Mouse (Mus musculus) lung, embryonic 15.5 days (tissue): Measurements from ENCODE around the gene Tnfaip2. TPM values are rescaled to one million over a fixed set of nuclear protein-coding genes. Genes with fewer than 3 reads are reported as not detected.

Experiments used
- ATAC-seq: fragments of 200-750 bp; cut with Nextera tagmentation; 2 replicates; pipeline ENCODE4 v1.8.0; 2017; ENCODE audit warnings: moderate number of reproducible peaks, borderline replicate concordance; ENCODE audit not compliant: low FRiP score, low TSS enrichment; ENCODE audit errors: extremely low read depth
- H3K27ac ChIP-seq: fragments of 300-500 bp; sonication (generic); 2 replicates; pipeline ENCODE4 v1.5.1; 2015; ENCODE audit warnings: moderate library complexity, mild to moderate bottlenecking, inconsistent platforms
- H3K27me3 ChIP-seq: fragments of 300-500 bp; sonication (generic); 2 replicates; pipeline ENCODE4 v1.6.1; 2015; ENCODE audit warnings: inconsistent platforms
- H3K36me3 ChIP-seq: fragments of 300-500 bp; sonication (generic); 2 replicates; pipeline ENCODE4 v1.6.1; 2015; ENCODE audit warnings: inconsistent platforms
- H3K4me1 ChIP-seq: fragments of 300-500 bp; sonication (generic); 2 replicates; pipeline ENCODE4 v1.6.1; 2015; ENCODE audit warnings: inconsistent platforms
- H3K4me2 ChIP-seq: fragments of 300-500 bp; sonication (generic); 2 replicates; pipeline ENCODE4 v1.6.1; 2015; ENCODE audit warnings: inconsistent platforms, mild to moderate bottlenecking, moderate library complexity
- H3K4me3 ChIP-seq: fragments of 300-500 bp; sonication (generic); 2 replicates; pipeline ENCODE4 v1.5.1; 2015; ENCODE audit warnings: mild to moderate bottlenecking, inconsistent platforms
- H3K9ac ChIP-seq: fragments of 300-500 bp; sonication (generic); 2 replicates; pipeline ENCODE4 v1.6.1; 2015; ENCODE audit warnings: inconsistent platforms
- H3K9me3 ChIP-seq: fragments of 300-500 bp; sonication (generic); 2 replicates; pipeline ENCODE4 v1.6.1; 2016; ENCODE audit warnings: inconsistent platforms
- WGBS: fragments of 180-500 bp; shearing (Covaris S2); methylation state at CpG from one replicate; pipeline ENCODE4 v1.1.7; 2015; 5-methylcytosine and 5-hydroxymethylcytosine counted together
- polyA plus RNA-seq: library from polyadenylated mRNA; unstranded; fragments of >200 nt; fragmentation: Nextera tagmentation; extraction: Ambion mirVana; gene quantifications from 2 replicates; pipeline ENCODE4 v1.2.1, GENCODE M21; 2015

The Tnfaip2 gene
- polyA plus RNA-seq, 1 experiment from 2014 or later, result 4.3 TPM

DNA sequence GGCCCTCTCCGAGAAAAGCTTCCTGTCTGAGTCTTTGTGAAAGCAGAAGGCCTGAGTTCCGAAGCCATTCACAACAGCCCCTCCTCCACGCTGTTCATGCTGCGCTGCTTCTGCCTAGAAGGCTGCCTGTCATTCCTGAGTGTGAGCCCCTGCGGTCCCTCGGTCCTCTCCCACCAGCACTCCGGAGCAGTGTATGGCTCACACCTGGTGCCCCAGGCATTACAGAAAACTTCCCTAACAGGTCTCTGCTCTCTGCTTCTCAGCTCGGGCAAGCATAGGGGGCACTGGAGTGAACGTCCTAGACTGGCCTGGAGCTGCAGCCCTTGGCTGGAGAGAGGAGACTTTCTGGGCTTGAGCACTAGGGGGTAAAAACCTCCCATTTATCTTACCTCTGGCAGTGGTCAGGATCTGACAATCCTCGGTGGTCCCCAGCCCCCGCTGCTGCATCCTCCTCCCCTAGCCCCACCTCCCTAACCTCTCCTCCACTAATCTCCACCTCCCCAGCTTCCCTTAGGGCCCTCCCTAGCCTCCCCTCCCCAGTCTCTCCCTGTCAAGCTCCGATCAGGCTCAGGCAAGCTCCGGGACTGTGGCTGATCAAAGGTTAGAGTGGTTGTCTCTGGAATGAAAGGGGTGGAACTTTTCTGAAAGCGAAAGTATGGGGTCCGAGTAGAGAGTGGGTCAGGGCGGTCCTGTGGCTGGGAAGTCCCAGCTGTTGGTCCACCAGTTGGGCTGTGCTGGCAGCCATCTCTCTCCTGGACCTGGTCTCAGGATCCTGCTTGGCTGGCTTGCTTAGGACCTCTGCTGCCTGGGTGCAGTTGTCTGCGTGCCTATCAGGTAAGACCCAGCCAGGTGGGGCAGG, 25.1 kb upstream of the Tnfaip2 start, which contains the start of gene Exoc3l4:
Gene Exoc3l4 (plus strand): TSS at position 97 of the 859 bp plus-strand sequence.
- Histone ChIP-seq H3K4me3 (peak within 1 kb of the TSS; percentile 41), H3K9ac (peak within 1 kb of the TSS; percentile 42), H3K4me2 (peak within 1 kb of the TSS; percentile 71), H3K27ac (peak within 1 kb of the TSS; percentile 79), H3K36me3 (no peaks in the 10 kb centered on the region), H3K27me3 (peaks cover 5% of the 10 kb centered on the region), H3K9me3 (no peaks in the 10 kb centered on the region), H3K4me1 (peaks cover 54% of the 10 kb centered on the region)
- peak; percentile 46 for ATAC-seq
- WGBS, result 2% methylated on average over 17 of the region's 17 CpGs

DNA sequence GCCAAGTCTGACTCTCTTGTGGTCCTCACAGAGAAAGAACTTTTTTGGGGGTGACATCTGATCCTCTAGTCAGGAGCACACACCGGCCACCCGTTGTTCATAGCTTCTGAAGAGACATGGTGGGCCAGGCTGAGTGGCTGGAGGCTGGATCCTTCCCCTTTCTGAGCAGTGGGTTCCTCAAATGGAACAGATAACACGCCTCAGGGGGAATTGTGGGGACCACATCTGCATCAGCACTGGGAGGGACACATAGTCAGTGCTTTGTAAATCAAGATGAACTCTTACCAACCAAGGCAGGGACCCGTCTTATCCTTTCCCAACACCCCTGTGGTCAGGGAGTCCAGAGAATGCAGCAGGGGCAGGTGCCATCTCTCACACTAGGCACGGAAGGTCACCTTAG, 22.4 kb upstream of the Tnfaip2 start:
- 78% methylated on average over 5 of the region's 5 CpGs for WGBS
- peaks cover 44% of the 10 kb centered on the region for H3K4me1 ChIP-seq

DNA sequence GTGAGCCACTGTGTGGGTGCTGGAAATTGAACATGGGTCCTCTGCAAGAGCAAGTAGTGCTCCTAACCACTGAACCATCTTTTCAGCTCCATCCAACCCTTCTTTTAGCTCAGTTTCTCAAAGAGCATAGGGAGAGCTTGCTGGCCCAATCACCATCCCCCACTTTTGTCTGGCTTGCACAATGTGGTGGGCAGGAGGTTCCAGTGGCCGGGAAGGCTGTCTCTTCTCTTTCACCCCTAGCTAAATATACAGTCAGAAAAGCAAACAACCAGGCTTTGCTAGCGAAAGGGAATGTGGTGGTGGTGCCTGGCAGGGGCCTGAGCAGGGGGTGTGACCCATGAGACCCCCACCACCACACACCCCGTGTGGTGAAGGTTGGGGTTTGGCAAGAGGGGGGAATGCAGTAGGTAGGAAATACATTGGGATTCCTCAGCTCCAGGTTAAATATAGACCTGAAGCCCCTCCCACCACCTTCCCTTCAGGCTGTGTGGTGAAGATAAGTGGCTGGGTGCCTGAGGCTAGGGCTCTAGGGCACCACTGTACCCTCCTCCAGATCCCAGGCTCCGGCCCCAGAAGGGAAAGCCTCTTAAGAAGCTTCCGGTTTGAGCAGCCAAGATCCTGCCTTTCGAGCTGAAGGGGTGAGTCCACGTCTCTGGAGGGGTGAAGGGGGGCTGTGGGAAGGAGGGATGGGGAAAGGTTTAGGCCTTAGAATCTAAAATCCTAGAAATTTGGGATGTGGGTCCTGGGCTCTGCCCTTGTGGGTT, 21.1 kb upstream of the Tnfaip2 start:
- no peaks in the 10 kb centered on the region for H3K9me3 ChIP-seq
- WGBS, result 19% methylated on average over 7 of the region's 7 CpGs
- peak overlapping the region; percentile 30; the same call in 1 of the 2 replicates for H3K27ac ChIP-seq
- H3K4me1 ChIP-seq, result peaks cover 52% of the 10 kb centered on the region
- no peak overlapping the region; the same call in 1 of the 2 replicates for H3K4me3 ChIP-seq
- peaks cover 44% of the 10 kb centered on the region for H3K27me3 ChIP-seq
- ATAC-seq, result peak; percentile 50
- no peak overlapping the region for H3K9ac ChIP-seq
- no peak overlapping the region for H3K4me2 ChIP-seq
- H3K36me3 ChIP-seq, result no peaks in the 10 kb centered on the region

More for the DNA sequence above, 22.4 kb upstream of the Tnfaip2 start:
- ATAC-seq, result no peak
- peaks cover 33% of the 10 kb centered on the region for H3K27me3 ChIP-seq
- no peak overlapping the region for H3K4me3 ChIP-seq
- H3K9ac ChIP-seq, result no peak overlapping the region
- H3K27ac ChIP-seq, result no peak overlapping the region
- H3K36me3 ChIP-seq, result no peaks in the 10 kb centered on the region
- no peaks in the 10 kb centered on the region for H3K9me3 ChIP-seq
- no peak overlapping the region for H3K4me2 ChIP-seq

DNA sequence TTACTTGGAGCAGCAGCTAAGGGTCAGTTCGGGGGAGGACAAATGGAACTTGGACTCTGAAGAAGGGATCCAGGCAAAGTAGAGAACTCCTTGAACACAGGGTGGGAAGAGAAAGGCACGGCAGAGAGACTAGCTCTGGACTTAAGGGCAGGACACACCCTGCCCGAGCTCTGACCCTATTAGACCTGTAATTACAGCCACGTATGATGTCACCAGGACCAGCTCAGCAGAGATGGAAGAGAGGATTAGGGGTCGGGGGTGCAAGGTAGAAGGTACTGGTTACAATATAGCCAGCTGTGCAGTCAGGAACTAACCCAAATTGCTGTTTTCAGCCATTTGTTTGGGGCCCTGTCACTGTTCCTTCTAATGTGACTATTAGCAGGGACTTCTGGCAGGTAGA, 19.4 kb upstream of the Tnfaip2 start:
- Histone ChIP-seq H3K4me3 (no peak overlapping the region), H3K27me3 (peaks cover 58% of the 10 kb centered on the region), H3K27ac (no peak overlapping the region), H3K9me3 (no peaks in the 10 kb centered on the region), H3K4me2 (no peak overlapping the region), H3K36me3 (no peaks in the 10 kb centered on the region), H3K4me1 (peaks cover 40% of the 10 kb centered on the region), H3K9ac (no peak overlapping the region)
- WGBS, result 70% methylated on average over 5 of the region's 5 CpGs
- no peak for ATAC-seq

DNA sequence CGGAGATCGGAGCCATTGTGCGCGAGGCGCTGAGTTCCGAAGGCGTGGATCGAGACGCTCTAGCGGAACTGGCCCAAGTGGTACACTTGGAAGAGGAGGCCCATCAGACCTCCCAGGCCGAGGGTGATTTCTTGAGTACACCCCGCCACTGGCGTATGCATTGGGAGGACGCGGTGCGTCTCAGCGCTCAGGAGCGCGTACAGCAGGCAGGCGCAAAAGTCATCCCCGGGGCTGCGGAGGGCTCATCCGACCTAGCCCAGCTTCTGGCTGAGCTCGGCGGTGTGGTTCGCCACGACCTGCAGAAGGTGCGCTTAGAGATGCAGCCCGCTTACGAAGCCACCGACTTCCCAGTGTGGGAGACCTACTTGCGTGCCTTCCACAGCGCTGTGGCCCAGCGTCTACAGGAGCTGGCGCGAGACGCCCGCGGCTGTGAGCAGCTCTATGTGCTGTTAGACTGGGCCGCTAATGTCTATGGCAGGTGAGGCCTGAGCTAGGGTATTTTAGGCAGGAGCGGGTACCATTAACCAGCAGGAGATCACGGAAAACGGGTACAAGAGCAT, 18.6 kb upstream of the Tnfaip2 start:
- H3K4me2 ChIP-seq, result peak overlapping the region; percentile 41
- H3K9me3 ChIP-seq, result no peaks in the 10 kb centered on the region
- H3K9ac ChIP-seq, result no peak overlapping the region
- H3K27me3 ChIP-seq, result peaks cover 66% of the 10 kb centered on the region
- H3K4me1 ChIP-seq, result peaks cover 43% of the 10 kb centered on the region
- H3K4me3 ChIP-seq, result 0 out of 2 replicates have a peak overlapping the region, but pooled peaks have one; percentile 5
- H3K27ac ChIP-seq, result no peak overlapping the region
- WGBS, result 11% methylated on average over 43 of the region's 43 CpGs
- ATAC-seq, result no peak
- no peaks in the 10 kb centered on the region for H3K36me3 ChIP-seq

DNA sequence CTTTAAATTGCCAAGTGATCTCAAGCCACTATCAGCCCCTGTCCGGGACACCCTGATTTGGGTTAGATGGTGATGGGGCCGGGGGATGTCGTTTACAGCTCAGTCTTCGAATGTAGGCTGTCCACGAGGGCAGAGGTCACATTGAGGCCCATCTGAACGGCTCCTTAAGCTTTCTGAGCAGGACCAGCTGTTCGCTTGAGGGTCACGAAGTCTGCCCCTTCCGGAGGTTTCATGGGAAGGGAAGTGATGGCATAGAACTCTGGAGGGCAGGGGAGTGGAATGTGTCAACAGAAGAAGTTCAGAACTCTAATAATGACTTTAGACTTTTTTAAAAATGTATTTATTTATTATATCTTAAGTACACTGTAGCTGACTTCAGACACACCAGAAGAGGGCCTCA, 17.7 kb upstream of the Tnfaip2 start:
- H3K4me1 ChIP-seq, result peaks cover 52% of the 10 kb centered on the region
- no peak overlapping the region for H3K27ac ChIP-seq
- H3K27me3 ChIP-seq, result peaks cover 75% of the 10 kb centered on the region
- no peak for ATAC-seq
- no peak overlapping the region for H3K4me3 ChIP-seq
- H3K4me2 ChIP-seq, result no peak overlapping the region
- H3K36me3 ChIP-seq, result no peaks in the 10 kb centered on the region
- WGBS, result 25% methylated on average over 9 of the region's 9 CpGs
- H3K9ac ChIP-seq, result no peak overlapping the region
- H3K9me3 ChIP-seq, result no peaks in the 10 kb centered on the region

DNA sequence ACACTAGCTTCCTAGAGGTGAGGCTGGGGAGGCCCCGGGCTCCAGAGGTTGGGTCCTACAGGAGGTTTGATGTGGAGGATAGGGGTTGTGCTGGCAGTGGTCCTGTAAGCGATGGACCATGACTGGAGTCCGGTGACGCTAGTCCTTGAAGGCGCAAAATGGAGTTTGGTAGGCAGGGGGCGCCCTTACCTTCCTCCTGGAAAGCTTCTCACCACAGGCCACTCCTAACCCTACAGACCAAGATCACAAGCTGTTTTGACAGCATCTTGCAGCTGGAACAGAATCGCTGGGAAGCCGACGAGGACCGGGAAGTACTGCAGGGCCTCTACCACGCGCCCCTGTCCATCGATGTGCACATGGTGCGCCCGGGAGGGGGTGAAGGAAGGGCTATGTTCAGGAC, 17.0 kb upstream of the Tnfaip2 start:
- H3K4me2 ChIP-seq, result no peak overlapping the region; the same call in 1 of the 2 replicates
- H3K27me3 ChIP-seq, result peaks cover 82% of the 10 kb centered on the region
- no peak overlapping the region for H3K27ac ChIP-seq
- no peaks in the 10 kb centered on the region for H3K36me3 ChIP-seq
- H3K4me3 ChIP-seq, result no peak overlapping the region
- H3K9me3 ChIP-seq, result no peaks in the 10 kb centered on the region
- no peak overlapping the region for H3K9ac ChIP-seq
- H3K4me1 ChIP-seq, result peaks cover 59% of the 10 kb centered on the region
- WGBS, result 2% methylated on average over 15 of the region's 15 CpGs
- ATAC-seq, result no peak

DNA sequence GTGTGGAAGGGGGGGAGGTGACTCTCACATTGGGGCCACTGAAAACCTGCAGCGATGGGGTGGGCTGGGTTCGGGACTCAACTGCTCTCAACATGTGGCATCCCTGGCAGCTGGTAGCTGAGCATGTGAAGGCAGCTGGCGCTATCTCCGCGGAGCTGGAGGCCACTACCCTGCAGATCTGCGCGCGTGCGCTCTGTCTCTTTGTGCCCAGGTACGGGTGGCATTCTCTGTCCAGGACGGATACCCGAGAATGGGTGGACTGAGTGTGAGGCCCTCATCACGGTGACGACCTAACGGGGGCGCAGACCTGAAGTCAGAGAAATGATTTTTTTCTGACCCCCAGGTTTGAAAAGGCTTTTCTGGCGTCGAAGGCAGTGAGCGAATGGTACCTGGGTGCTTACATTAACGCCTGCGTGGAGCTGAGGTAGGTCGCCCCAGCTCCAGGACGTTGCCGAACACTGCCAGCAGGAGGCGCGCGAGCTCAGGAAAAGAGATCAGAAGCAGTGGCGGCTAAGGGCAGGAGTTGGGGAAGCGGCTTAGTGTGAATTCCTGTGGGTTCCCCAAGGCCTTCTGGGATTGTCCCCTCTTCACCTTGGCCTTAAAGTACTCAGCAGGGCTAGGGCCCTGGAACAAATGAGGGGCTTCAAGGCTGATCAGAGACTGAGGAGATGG, 16.3 kb upstream of the Tnfaip2 start:
- WGBS, result 18% methylated on average over 29 of the region's 29 CpGs
- Histone ChIP-seq H3K27me3 (peaks cover 88% of the 10 kb centered on the region), H3K4me1 (peaks cover 59% of the 10 kb centered on the region), H3K4me2 (no peak overlapping the region), H3K9ac (no peak overlapping the region), H3K9me3 (no peaks in the 10 kb centered on the region), H3K4me3 (no peak overlapping the region), H3K27ac (no peak overlapping the region), H3K36me3 (no peaks in the 10 kb centered on the region)
- peak; percentile 9; the same call in 1 of the 2 replicates for ATAC-seq

DNA sequence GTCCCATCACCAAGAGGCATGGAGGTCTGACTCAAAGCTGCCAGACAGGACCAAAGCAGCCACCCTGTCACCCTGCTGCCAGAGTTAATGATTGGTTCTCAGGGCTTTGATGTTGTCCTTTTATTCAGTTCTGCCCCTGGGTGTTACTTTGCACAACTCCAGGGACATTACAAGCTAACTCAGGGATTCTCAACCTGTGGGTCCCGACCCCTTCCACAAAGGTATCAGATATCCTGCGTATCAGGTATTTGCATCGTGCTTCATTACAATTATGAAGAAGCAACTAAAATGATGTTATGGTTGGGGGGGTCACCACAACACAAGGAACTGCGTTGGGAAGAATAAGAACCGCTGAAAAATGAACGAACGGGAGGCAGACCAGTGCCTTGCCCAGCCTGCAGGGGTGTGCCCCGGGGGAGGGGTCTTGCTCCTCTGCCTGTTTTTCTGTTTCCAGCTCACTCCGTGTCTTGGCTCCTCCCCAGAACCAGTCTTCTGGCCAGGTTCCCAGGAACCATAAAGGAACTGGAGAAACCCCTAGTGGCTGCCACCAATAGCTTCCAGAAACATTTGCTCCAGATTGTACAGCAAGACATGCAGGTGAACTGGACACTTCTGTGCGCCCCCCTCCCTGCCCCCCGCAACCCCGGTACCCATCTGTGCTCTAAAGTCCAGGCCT, 14.7 kb upstream of the Tnfaip2 start:
- H3K27ac ChIP-seq, result no peak overlapping the region
- no peak overlapping the region for H3K4me3 ChIP-seq
- peaks cover 60% of the 10 kb centered on the region for H3K4me1 ChIP-seq
- H3K36me3 ChIP-seq, result no peaks in the 10 kb centered on the region
- WGBS, result 48% methylated on average over 12 of the region's 12 CpGs
- H3K9ac ChIP-seq, result no peak overlapping the region
- ATAC-seq, result no peak
- H3K9me3 ChIP-seq, result no peaks in the 10 kb centered on the region
- H3K27me3 ChIP-seq, result peaks cover 84% of the 10 kb centered on the region
- H3K4me2 ChIP-seq, result no peak overlapping the region

DNA sequence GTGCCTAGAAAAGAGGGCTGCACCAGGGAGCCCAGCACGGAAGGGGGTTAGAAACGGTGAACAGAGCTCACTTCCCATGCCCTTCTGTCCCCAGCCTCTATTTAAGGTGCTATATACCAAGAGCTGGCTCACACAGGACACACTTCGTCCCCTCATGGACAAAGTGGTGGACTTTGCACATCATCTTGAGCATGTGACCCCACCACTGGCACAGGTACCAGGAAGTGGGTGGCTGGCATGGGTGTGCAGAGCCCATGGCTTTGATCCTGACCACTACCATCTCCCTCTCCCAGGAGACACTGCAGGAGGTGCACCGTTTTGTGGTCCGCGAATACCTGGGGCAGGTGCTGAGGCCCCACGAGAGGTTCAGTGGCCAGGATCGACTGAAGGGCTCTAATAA, 13.9 kb upstream of the Tnfaip2 start:
- peaks cover 60% of the 10 kb centered on the region for H3K4me1 ChIP-seq
- H3K4me2 ChIP-seq, result peak overlapping the region; percentile 71; the same call in 1 of the 2 replicates
- no peaks in the 10 kb centered on the region for H3K9me3 ChIP-seq
- no peak overlapping the region for H3K27ac ChIP-seq
- 30% methylated on average over 8 of the region's 8 CpGs for WGBS
- H3K27me3 ChIP-seq, result peaks cover 79% of the 10 kb centered on the region
- ATAC-seq, result no peak
- H3K9ac ChIP-seq, result no peak overlapping the region
- H3K36me3 ChIP-seq, result no peaks in the 10 kb centered on the region
- no peak overlapping the region for H3K4me3 ChIP-seq
